Mouse (Mus musculus) E14TG2a.4 (cell line): ENCODE measurements around the gene Sympk.

Experiments used
- CTCF ChIP-seq: conservative IDR thresholded peaks from 2 replicates; pipeline ENCODE4 v1.5.1; 2014; ENCODE audit warnings: low read length
- POU5F1 ChIP-seq: IDR thresholded peaks from 2 replicates; pipeline ENCODE4 v1.6.1; 2014; ENCODE audit warnings: low read length, borderline replicate concordance

- TF ChIP-seq CTCF = no peak
- no peak for TF ChIP-seq POU5F1
Observed at GRCm38 (mm10) chr7:18998835-18999234, 25.3 kb upstream of the Sympk start.
